Mouse (Mus musculus) bone marrow macrophage, adult 2 months (primary cell): ENCODE data around the gene Crybb1. TPM values are rescaled to one million over a fixed set of nuclear protein-coding genes. Genes with fewer than 3 reads are reported as not detected.

ENCODE experiments used
- H3K27ac ChIP-seq: 2 replicates; pipeline ENCODE4 v1.5.1; 2012; ENCODE audit warnings: low read depth, low read length; ENCODE audit not compliant: insufficient read depth
- H3K4me1 ChIP-seq: 2 replicates; pipeline ENCODE4 v1.6.1; 2012; ENCODE audit warnings: low read length; ENCODE audit not compliant: control insufficient read depth, insufficient read depth
- H3K4me3 ChIP-seq: 2 replicates; pipeline ENCODE4 v1.5.1; 2012; ENCODE audit warnings: mild to moderate bottlenecking, low read length, moderate library complexity; ENCODE audit not compliant: insufficient read depth
- CTCF ChIP-seq: IDR thresholded peaks from 2 replicates; pipeline ENCODE4 v1.5.1; 2012; ENCODE audit warnings: low read depth, mild to moderate bottlenecking, low read length, moderate library complexity
- POLR2A ChIP-seq: IDR thresholded peaks from 2 replicates; pipeline ENCODE4 v1.6.1; 2012; ENCODE audit warnings: mild to moderate bottlenecking, low read depth, low read length, borderline replicate concordance
- polyA plus RNA-seq: library from polyadenylated mRNA; stranded (reverse); fragments of >200 nt; gene quantifications from 2 replicates; pipeline ENCODE4 v1.2.4, GENCODE M21; 2012; ENCODE audit not compliant: missing spikeins, insufficient read depth, insufficient read length

The Crybb1 gene
- polyA plus RNA-seq, 1 experiment = not detected

- peaks cover 67% of the 10 kb centered on the region for H3K4me1 ChIP-seq
These were observed 23.8 kb downstream of the Crybb1 start for GRCm38 (mm10) chr5:112279181-112280021.

GRCm38 (mm10) chr5:112280151-112280550, 24.5 kb downstream of the Crybb1 start:
- peak overlapping the region; percentile 86 for H3K27ac ChIP-seq
- TF ChIP-seq CTCF = no peak
- TF ChIP-seq POLR2A = no peak
- H3K4me1 ChIP-seq = peaks cover 74% of the 10 kb centered on the region
- H3K4me3 ChIP-seq = peak overlapping the region; percentile 40

More at GRCm38 (mm10) chr5:112279181-112280021, 23.8 kb downstream of the Crybb1 start:
- Histone ChIP-seq H3K4me3 (peak overlapping the region; percentile 40), H3K27ac (peak overlapping the region; percentile 86)
- TF ChIP-seq POLR2A (no peak), CTCF (no peak)

- TF ChIP-seq CTCF (no peak), POLR2A (no peak)
These were observed 25.4 kb downstream of the Crybb1 start for GRCm38 (mm10) chr5:112280863-112281660.

GRCm38 (mm10) chr5:112281676-112282075, 26.1 kb downstream of the Crybb1 start:
- Histone ChIP-seq H3K4me3 (no peak overlapping the region), H3K4me1 (peaks cover 75% of the 10 kb centered on the region), H3K27ac (peak overlapping the region; percentile 29)
- TF ChIP-seq POLR2A (no peak), CTCF (no peak)

More at GRCm38 (mm10) chr5:112280863-112281660, 25.4 kb downstream of the Crybb1 start:
- Histone ChIP-seq H3K4me3 (no peak overlapping the region), H3K4me1 (peaks cover 69% of the 10 kb centered on the region), H3K27ac (peak overlapping the region; percentile 80)

- TF ChIP-seq CTCF (peak; percentile 24; the same call in 1 of the 2 replicates), POLR2A (no peak)
- Histone ChIP-seq H3K4me1 (peaks cover 80% of the 10 kb centered on the region), H3K27ac (peak overlapping the region; percentile 29), H3K4me3 (no peak overlapping the region)
These were observed 26.6 kb downstream of the Crybb1 start for GRCm38 (mm10) chr5:112282123-112282779.

- peak overlapping the region; percentile 29 for H3K27ac ChIP-seq
- H3K4me3 ChIP-seq = no peak overlapping the region
- peaks cover 83% of the 10 kb centered on the region for H3K4me1 ChIP-seq
- TF ChIP-seq POLR2A = no peak
- no peak for TF ChIP-seq CTCF
These were observed 27.3 kb downstream of the Crybb1 start for GRCm38 (mm10) chr5:112282780-112283482.

- TF ChIP-seq POLR2A (no peak), CTCF (no peak)
- Histone ChIP-seq H3K4me3 (no peak overlapping the region), H3K27ac (peak overlapping the region; percentile 42)
These were observed 28.1 kb downstream of the Crybb1 start for GRCm38 (mm10) chr5:112283543-112284202.

GRCm38 (mm10) chr5:112284203-112284582, 28.6 kb downstream of the Crybb1 start:
- TF ChIP-seq POLR2A (no peak), CTCF (no peak)
- Histone ChIP-seq H3K27ac (0 out of 2 replicates have a peak overlapping the region, but pooled peaks have one; percentile 42), H3K4me1 (peaks cover 79% of the 10 kb centered on the region), H3K4me3 (no peak overlapping the region)

More at GRCm38 (mm10) chr5:112283543-112284202, 28.1 kb downstream of the Crybb1 start:
- H3K4me1 ChIP-seq = peaks cover 84% of the 10 kb centered on the region

- H3K4me1 ChIP-seq = peaks cover 73% of the 10 kb centered on the region
- no peak overlapping the region for H3K4me3 ChIP-seq
- no peak overlapping the region for H3K27ac ChIP-seq
- TF ChIP-seq CTCF (no peak), POLR2A (no peak)
These were observed 30.0 kb downstream of the Crybb1 start for GRCm38 (mm10) chr5:112285548-112286085.
